Mouse (Mus musculus): Measurements from ENCODE around the gene B3gnt5. TPM values are rescaled to one million over a fixed set of nuclear protein-coding genes. Genes with fewer than 3 reads are reported as not detected.

The B3gnt5 gene
- polyA plus RNA-seq, 1 experiment from 2014 or later, result 5.7 TPM

- Histone ChIP-seq H3K4me2 (ENCODE audit: low read depth, low read length) (no peak overlapping the region), H3K36me3 (ENCODE audit: control insufficient read depth, insufficient read depth) (no peaks in the 10 kb centered on the region), H3K9me3 (replicated peaks; ENCODE audit: control insufficient read depth, low read length) (no peaks in the 10 kb centered on the region), H3K9ac (ENCODE audit: low read length) (no peak overlapping the region), H3K4me1 (ENCODE audit: control insufficient read depth, insufficient read depth, low read length) (no peaks in the 10 kb centered on the region), H3K27me3 (ENCODE audit: control insufficient read depth, insufficient read depth, low read length) (no peaks in the 10 kb centered on the region), H3K27ac (ENCODE audit: low read length) (no peak overlapping the region), H3K4me3 (ENCODE audit: low read length) (no peak overlapping the region)
- ATAC-seq (replicated peaks; ENCODE audit: extremely low read depth, insufficient read depth, low FRiP score), result no peak
- 68% methylated on average over 12 of the region's 12 CpGs for WGBS
Observed at GRCm38 (mm10) chr16:19786386-19787090, 26.5 kb downstream of the B3gnt5 start.

- Histone ChIP-seq H3K4me3 (ENCODE audit: low read length) (no peak overlapping the region), H3K9ac (ENCODE audit: low read length) (no peak overlapping the region), H3K4me2 (ENCODE audit: low read depth, low read length) (no peak overlapping the region), H3K27ac (ENCODE audit: low read length) (no peak overlapping the region), H3K9me3 (replicated peaks; ENCODE audit: control insufficient read depth, low read length) (no peaks in the 10 kb centered on the region), H3K27me3 (ENCODE audit: control insufficient read depth, insufficient read depth, low read length) (no peaks in the 10 kb centered on the region), H3K4me1 (ENCODE audit: control insufficient read depth, insufficient read depth, low read length) (no peaks in the 10 kb centered on the region), H3K36me3 (ENCODE audit: control insufficient read depth, insufficient read depth) (no peaks in the 10 kb centered on the region)
- ATAC-seq (replicated peaks; ENCODE audit: extremely low read depth, insufficient read depth, low FRiP score), result no peak
- 69% methylated on average over 2 of the region's 2 CpGs for WGBS
Observed at GRCm38 (mm10) chr16:19789914-19790313, 29.9 kb downstream of the B3gnt5 start.

GRCm38 (mm10) chr16:19818801-19819200 lies 58.8 kb downstream of the B3gnt5 start:
- H3K27ac ChIP-seq (ENCODE audit: low read length), result no peak overlapping the region
- ATAC-seq (replicated peaks; ENCODE audit: extremely low read depth, insufficient read depth, low FRiP score), result no peak
- H3K9me3 ChIP-seq (replicated peaks; ENCODE audit: control insufficient read depth, low read length), result no peaks in the 10 kb centered on the region
- no peaks in the 10 kb centered on the region for H3K4me1 ChIP-seq (ENCODE audit: control insufficient read depth, insufficient read depth, low read length)
- no peak overlapping the region for H3K9ac ChIP-seq (ENCODE audit: low read length)
- H3K4me2 ChIP-seq (ENCODE audit: low read depth, low read length), result no peak overlapping the region
- H3K4me3 ChIP-seq (ENCODE audit: low read length), result no peak overlapping the region
- H3K27me3 ChIP-seq (ENCODE audit: control insufficient read depth, insufficient read depth, low read length), result no peaks in the 10 kb centered on the region
- no peaks in the 10 kb centered on the region for H3K36me3 ChIP-seq (ENCODE audit: control insufficient read depth, insufficient read depth)
- 57% methylated on average over 2 of the region's 2 CpGs for WGBS

Other genes with a start within 250 kb of the B3gnt5 start
- gene Olfr167, start 237.9 kb upstream of the B3gnt5 start, polyA plus RNA-seq (2015; fragmentation: Nextera tagmentation; extraction: Ambion mirVana), result not detected in 2 replicates
- gene Olfr168, start 224.7 kb upstream of the B3gnt5 start, polyA plus RNA-seq (2015; fragmentation: Nextera tagmentation; extraction: Ambion mirVana), result not detected in 2 replicates
- gene Olfr169, start 188.4 kb upstream of the B3gnt5 start, polyA plus RNA-seq (2015; fragmentation: Nextera tagmentation; extraction: Ambion mirVana), result not detected in 2 replicates
- not detected in 2 replicates for gene Olfr170, start 148.3 kb upstream of the B3gnt5 start, polyA plus RNA-seq (2015; fragmentation: Nextera tagmentation; extraction: Ambion mirVana)
- not detected in 2 replicates for gene Olfr171, start 130.3 kb upstream of the B3gnt5 start, polyA plus RNA-seq (2015; fragmentation: Nextera tagmentation; extraction: Ambion mirVana)
- gene Lamp3, start 53.8 kb upstream of the B3gnt5 start, polyA plus RNA-seq (2015; fragmentation: Nextera tagmentation; extraction: Ambion mirVana), result 0.64 and 3.1 TPM in 2 replicates
- 20.0 and 31.0 TPM in 2 replicates for gene Klhl6, start 222.8 kb downstream of the B3gnt5 start, polyA plus RNA-seq (2015; fragmentation: Nextera tagmentation; extraction: Ambion mirVana)